Mouse (Mus musculus) embryonic facial prominence, embryonic 14.5 days (tissue): Measurements from ENCODE around the gene Plxna1. TPM values are rescaled to one million over a fixed set of nuclear protein-coding genes. Genes with fewer than 3 reads are reported as not detected.

Source experiments
- ATAC-seq: fragments of 200-750 bp; cut with Nextera tagmentation; 2 replicates; pipeline ENCODE4 v1.8.0; 2017; ENCODE audit warnings: low read depth, moderate number of reproducible peaks, moderate TSS enrichment
- DNase-seq: peaks from one replicate; pipeline ENCODE4 v3.0.0-alpha.2; 2015; ENCODE audit warnings: low spot score
- H3K27ac ChIP-seq: fragments of 300-500 bp; sonication (generic); replicated peaks from 2 replicates; pipeline ENCODE4 v1.5.1; 2014; ENCODE audit warnings: low read depth, mild to moderate bottlenecking, low read length, moderate library complexity
- H3K27me3 ChIP-seq: fragments of 300-500 bp; sonication (generic); replicated peaks from 2 replicates; pipeline ENCODE4 v1.6.1; 2014; ENCODE audit warnings: low read length; ENCODE audit not compliant: control insufficient read depth, insufficient read depth
- H3K36me3 ChIP-seq: fragments of 300-500 bp; sonication (generic); 2 replicates; pipeline ENCODE4 v1.6.1; 2014; ENCODE audit warnings: low read length, mixed read lengths; ENCODE audit not compliant: control insufficient read depth, insufficient read depth
- H3K4me1 ChIP-seq: fragments of 300-500 bp; sonication (generic); 2 replicates; pipeline ENCODE4 v1.6.1; 2014; ENCODE audit warnings: antibody characterized with exemption, low read length; ENCODE audit not compliant: control insufficient read depth, insufficient read depth
- H3K4me2 ChIP-seq: fragments of 300-500 bp; sonication (generic); 2 replicates; pipeline ENCODE4 v1.6.1; 2014; ENCODE audit warnings: low read depth, mild to moderate bottlenecking, low read length, moderate library complexity, mixed read lengths
- H3K4me3 ChIP-seq: fragments of 300-500 bp; sonication (generic); 2 replicates; pipeline ENCODE4 v1.5.1; 2014; ENCODE audit warnings: low read depth, mild to moderate bottlenecking, low read length
- H3K9ac ChIP-seq: fragments of 300-500 bp; sonication (generic); 2 replicates; pipeline ENCODE4 v1.6.1; 2014; ENCODE audit warnings: low read depth, mild to moderate bottlenecking, low read length, moderate library complexity, mixed read lengths
- H3K9me3 ChIP-seq: fragments of 300-500 bp; sonication (generic); 2 replicates; pipeline ENCODE4 v1.6.1; 2016; ENCODE audit warnings: low read length; ENCODE audit not compliant: control insufficient read depth
- WGBS: fragments of 180-500 bp; shearing (Covaris S2); extraction: QIAGEN DNeasy Blood & Tissue Kit; methylation state at CpG from one replicate; pipeline ENCODE4 v1.1.7; 2014; 5-methylcytosine and 5-hydroxymethylcytosine counted together
- polyA plus RNA-seq: library from polyadenylated mRNA; unstranded; fragments of >200 nt; fragmentation: Nextera tagmentation; extraction: Ambion mirVana; gene quantifications from 2 replicates; pipeline ENCODE4 v1.2.1, GENCODE M21; 2014

Gene Plxna1
- polyA plus RNA-seq, 1 experiment from 2014 or later: 31.8 TPM

DNA sequence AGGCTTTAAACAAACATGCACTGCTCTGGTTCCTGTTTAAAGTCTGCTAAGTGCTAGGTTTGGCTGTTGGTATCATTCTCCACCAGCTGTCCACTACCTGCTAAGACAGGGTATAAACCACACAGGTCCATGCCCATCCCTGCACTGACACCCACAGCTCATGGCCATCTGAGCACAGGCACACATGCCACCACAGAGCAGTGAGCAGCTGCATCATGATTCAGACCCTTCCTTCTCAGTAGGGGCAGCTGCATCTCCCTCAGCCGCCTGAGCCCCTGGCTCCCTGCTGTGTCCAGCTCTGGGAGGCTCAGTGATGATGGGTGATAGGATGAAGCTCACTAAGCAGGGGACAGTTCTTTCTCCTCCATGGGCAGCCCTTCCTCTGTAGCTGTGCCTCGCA lies 15.8 kb upstream of the Plxna1 start:
- Histone ChIP-seq H3K36me3 (no peaks in the 10 kb centered on the region), H3K4me2 (no peak overlapping the region), H3K9me3 (no peaks in the 10 kb centered on the region), H3K4me3 (no peak overlapping the region), H3K9ac (no peak overlapping the region), H3K4me1 (no peaks in the 10 kb centered on the region), H3K27me3 (no peaks in the 10 kb centered on the region), H3K27ac (no peak overlapping the region)
- ATAC-seq: no peak
- 74% methylated on average over 2 of the region's 2 CpGs for WGBS
- no peak for DNase-seq

DNA sequence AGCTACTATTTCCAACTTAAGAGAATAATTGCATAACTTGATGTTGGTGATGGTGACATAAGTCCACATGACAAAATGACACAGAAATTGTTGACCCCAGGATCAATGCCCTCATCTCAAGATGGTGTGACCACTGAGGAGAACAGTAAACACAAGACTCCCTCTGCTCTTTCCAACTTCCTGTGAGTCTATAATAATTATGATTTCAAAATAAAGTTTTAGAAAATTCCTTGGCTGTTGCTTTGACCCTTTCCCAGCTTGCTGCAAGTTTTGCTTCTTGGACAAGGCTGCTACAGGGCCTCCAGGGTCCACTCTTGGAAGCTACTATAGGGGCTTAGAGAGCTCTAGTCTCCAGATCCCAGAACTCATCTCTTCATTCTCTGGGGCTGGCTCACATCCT lies 6.4 kb upstream of the Plxna1 start:
- DNase-seq: no peak
- Histone ChIP-seq H3K27ac (no peak overlapping the region), H3K36me3 (no peaks in the 10 kb centered on the region), H3K27me3 (no peaks in the 10 kb centered on the region), H3K4me3 (no peak overlapping the region), H3K4me1 (no peaks in the 10 kb centered on the region), H3K9ac (no peak overlapping the region), H3K9me3 (peaks cover 6% of the 10 kb centered on the region; the same call in 1 of the 2 replicates), H3K4me2 (no peak overlapping the region)
- ATAC-seq: no peak

DNA sequence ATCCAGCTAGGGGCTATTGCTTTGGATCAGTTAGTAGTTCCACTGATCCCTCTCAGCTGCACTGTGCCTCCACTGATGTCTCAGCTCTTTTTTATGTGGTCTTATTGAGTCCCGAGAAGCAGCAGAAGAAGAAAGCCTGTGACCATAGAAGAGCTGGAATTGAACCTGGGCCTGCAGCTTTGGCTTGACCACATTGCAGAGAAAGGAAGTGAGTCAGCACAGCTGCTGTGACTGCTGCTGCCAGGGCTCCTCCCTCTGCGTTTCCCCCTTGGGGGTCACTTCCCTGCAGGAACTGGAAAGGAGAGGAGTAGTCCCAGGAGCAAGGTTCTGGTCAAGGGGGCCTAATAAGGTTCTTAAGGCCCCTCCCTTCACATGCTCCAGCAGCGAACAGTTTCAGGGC lies 1.9 kb upstream of the Plxna1 start:
- H3K27me3 ChIP-seq: no peaks in the 10 kb centered on the region
- no peak overlapping the region for H3K4me2 ChIP-seq
- WGBS: 69% methylated on average over 3 of the region's 3 CpGs
- DNase-seq (no peak), ATAC-seq (no peak)
- H3K9ac ChIP-seq: no peak overlapping the region
- H3K27ac ChIP-seq: no peak overlapping the region
- H3K4me3 ChIP-seq: no peak overlapping the region
- H3K36me3 ChIP-seq: no peaks in the 10 kb centered on the region
- peaks cover 6% of the 10 kb centered on the region; the same call in 1 of the 2 replicates for H3K9me3 ChIP-seq
- peaks cover 22% of the 10 kb centered on the region for H3K4me1 ChIP-seq

DNA sequence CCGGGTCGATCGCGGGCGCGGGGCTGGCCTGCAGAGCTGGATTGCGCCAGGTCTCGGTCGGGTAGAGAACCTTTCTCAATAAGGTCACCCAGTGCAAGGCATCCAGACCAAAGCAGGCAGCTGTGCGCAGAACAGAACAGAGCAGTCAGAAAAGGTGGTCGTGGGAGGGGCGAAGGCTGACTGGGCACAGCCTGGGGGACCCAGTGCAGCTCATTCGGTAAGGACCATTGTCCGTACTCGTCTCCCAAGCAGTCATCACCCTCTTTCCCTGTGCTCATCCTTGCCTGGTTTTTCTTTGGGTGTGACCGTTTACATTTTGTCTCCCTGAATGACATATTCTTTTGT lies 659 bp upstream of the Plxna1 start:
- Histone ChIP-seq H3K27ac (no peak overlapping the region), H3K9me3 (peaks cover 6% of the 10 kb centered on the region; the same call in 1 of the 2 replicates), H3K4me3 (peak overlapping the region; percentile 98), H3K4me2 (peak overlapping the region; percentile 100), H3K36me3 (no peaks in the 10 kb centered on the region), H3K9ac (peak overlapping the region; percentile 69), H3K27me3 (no peaks in the 10 kb centered on the region), H3K4me1 (peaks cover 29% of the 10 kb centered on the region)
- DNase-seq (no peak), ATAC-seq (peak; percentile 12; the same call in 1 of the 2 replicates)
- 4% methylated on average over 16 of the region's 16 CpGs for WGBS

DNA sequence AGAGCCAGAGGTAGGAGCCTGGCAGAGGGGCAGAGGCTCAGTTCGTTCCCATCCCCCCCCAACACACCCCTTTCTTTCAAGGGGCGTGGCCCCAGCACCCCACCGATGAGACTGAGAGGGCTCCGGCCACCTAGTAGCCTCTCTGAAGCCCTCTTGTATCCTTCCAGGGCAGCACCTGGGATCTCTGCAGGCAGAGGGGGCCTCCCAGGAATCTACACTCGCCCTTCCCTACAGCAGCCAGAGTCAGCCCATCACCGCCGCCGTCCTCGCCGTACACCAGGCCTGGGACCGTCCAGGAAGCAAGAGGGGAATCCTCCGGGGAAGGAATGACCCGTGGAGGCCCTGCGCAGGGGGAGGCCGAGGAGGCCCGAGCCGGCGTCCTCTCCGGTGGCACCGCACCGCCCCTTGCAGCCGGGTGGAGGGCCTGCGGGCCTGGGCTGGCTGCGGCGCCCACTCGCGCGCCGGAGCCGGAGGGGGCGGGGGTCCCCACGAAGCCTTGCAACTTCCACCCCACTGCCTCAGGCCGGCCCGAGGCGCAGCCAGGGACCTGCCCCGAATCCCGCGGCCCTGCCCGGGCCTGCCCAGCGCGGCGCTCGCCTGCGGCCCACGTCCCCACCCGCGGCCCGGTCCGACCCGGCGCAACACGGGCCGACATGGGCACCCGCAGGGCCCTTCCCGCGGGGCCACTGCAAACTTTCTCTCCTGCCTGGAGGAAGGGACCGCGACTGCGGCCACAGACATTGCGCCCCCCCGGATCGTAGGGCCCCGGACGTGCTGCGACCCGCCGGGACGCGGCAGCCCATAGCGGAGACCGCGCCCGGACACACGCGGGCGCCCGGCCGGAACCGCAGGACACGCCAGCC lies 771 bp downstream of the Plxna1 start:
- 0% methylated on average over 32 of the region's 80 CpGs for WGBS
- H3K27ac ChIP-seq: peak overlapping the region; percentile 83
- peaks cover 29% of the 10 kb centered on the region for H3K4me1 ChIP-seq
- H3K36me3 ChIP-seq: peaks cover 8% of the 10 kb centered on the region
- ATAC-seq (peak; percentile 19), DNase-seq (peak; percentile 36)
- H3K27me3 ChIP-seq: no peaks in the 10 kb centered on the region
- H3K9ac ChIP-seq: peak overlapping the region; percentile 97
- H3K4me2 ChIP-seq: peak overlapping the region; percentile 100
- peak overlapping the region; percentile 98 for H3K4me3 ChIP-seq
- no peaks in the 10 kb centered on the region for H3K9me3 ChIP-seq

DNA sequence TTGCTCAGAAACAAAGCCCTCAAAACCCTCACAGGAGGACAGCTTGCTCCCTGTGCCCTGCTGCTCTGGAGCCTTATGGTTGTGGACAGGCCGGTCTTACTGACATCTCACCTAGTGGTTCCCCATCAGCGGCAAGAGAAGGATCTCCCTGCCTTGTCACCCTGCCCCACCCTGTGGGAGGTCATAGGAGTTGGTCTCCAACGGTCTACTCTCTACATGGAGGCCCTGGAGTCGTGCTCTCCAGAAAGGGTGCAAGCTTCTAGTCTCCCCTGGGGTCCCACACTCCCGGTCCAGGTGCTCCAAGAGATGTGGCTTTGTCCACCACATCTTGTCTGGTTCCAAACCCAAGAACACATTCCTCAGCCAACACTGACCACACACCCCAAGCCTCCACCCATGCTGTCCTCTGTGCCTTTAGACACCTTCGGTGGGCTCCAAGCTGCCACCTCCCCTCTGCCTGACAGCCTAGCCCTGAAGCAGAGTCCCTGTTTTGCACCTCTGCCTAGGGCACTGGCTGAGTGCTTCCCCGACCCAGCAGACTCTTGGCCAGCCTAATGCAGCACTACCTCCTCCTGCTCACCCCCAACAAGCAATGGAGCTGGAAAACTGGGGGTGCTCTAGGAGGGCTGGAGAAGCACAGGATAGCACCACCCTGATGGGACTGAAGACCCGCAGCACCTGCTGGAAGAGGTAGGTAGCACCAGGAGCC lies 1.6 kb downstream of the Plxna1 start:
- Histone ChIP-seq H3K9ac (peak overlapping the region; percentile 97), H3K4me2 (peak overlapping the region; percentile 100), H3K4me3 (peak overlapping the region; percentile 98), H3K27me3 (no peaks in the 10 kb centered on the region), H3K36me3 (peaks cover 16% of the 10 kb centered on the region), H3K27ac (no peak overlapping the region), H3K4me1 (peaks cover 29% of the 10 kb centered on the region), H3K9me3 (no peaks in the 10 kb centered on the region)
- WGBS: 47% methylated on average over 7 of the region's 8 CpGs
- DNase-seq (no peak), ATAC-seq (no peak)

DNA sequence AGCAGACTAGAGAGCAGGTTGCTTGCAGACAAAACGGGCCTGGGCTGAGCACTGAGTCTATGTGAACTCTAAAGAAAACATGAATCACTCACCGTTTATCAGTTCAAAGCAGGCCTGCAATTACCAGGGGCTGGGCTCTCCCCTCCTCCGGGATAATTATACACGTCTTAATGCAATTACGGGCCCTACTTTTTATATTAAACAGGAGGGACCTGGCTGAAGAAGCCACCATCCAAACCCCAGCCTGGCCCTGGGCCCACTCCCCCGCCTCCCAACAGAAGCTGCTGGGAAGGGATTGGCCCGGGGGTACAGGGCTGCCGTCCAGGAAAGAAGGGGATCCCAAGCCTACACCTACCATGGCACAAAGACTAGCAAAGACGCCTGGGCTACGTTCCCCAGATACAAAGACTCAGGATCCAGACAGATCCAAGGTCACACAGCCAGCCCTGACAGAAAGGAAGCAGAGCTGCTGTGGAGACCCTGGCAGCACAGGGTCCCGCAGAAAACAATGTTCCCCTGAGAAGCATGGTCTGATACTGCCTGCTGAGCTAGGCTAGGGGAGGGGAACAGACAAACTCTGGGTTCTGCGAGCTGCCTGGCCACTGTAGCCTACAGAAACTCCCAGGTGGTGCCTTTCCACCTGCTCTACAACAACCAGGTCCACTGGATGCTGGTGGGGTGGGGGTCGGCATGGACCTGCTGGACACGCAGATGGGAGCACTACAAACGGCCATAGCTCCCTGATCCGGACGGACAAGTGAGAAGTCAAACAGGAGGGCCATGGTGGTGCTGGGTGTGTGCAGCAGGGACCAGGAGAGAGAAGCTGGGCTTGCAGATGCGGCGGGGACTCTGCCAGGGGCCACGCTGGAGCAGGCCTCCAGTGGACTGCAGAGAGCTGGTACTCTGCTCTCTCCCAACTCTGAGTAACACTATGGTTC lies 2.4 kb downstream of the Plxna1 start:
- Histone ChIP-seq H3K9ac (peak overlapping the region; percentile 97), H3K9me3 (no peaks in the 10 kb centered on the region), H3K4me1 (peaks cover 29% of the 10 kb centered on the region), H3K4me2 (peak overlapping the region; percentile 100), H3K27ac (peak overlapping the region; percentile 36; the same call in 1 of the 2 replicates), H3K27me3 (no peaks in the 10 kb centered on the region), H3K36me3 (peaks cover 24% of the 10 kb centered on the region), H3K4me3 (peak overlapping the region; percentile 98)
- peak; percentile 50 for DNase-seq
- no peak for ATAC-seq
- WGBS: 43% methylated on average over 20 of the region's 20 CpGs

DNA sequence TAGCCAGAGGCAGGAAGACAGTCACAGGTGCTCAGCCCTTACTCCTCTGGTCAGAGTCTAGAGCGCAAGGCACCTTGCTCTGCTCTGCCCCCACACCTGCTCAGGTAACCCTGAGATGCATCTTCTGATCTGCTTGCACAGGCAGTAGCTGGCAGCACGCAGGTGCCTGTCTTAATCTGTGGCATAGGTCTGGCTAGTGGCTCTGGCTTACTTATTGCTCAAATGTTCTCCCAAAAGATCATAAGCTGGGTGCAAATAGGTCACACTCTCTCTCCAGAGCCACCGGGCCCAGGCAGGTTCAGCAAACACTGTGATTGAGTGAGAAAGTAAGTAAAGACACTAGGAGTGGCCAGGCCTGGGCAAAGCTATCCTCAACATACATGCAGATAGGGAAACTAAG lies 3.2 kb downstream of the Plxna1 start:
- DNase-seq (no peak), ATAC-seq (no peak)
- no peaks in the 10 kb centered on the region for H3K27me3 ChIP-seq
- H3K4me3 ChIP-seq: no peak overlapping the region
- H3K27ac ChIP-seq: no peak overlapping the region
- H3K9me3 ChIP-seq: no peaks in the 10 kb centered on the region
- no peak overlapping the region for H3K9ac ChIP-seq
- 85% methylated on average over 3 of the region's 3 CpGs for WGBS
- H3K36me3 ChIP-seq: peaks cover 32% of the 10 kb centered on the region
- H3K4me1 ChIP-seq: peaks cover 31% of the 10 kb centered on the region
- H3K4me2 ChIP-seq: peak overlapping the region; percentile 11; the same call in 1 of the 2 replicates
